Mouse (Mus musculus): ENCODE data around the gene Tmem69. TPM values are rescaled to one million over a fixed set of nuclear protein-coding genes. Genes with fewer than 3 reads are reported as not detected.

Gene Tmem69
- 7.7 and 9.5 TPM in 2 replicates for polyA plus RNA-seq (2012; rRNA removed)

- DNase-seq (ENCODE audit: extremely low spot score in 1 of 2, low spot score in 1 of 2) = peak; percentile 64 to 90
Observed at GRCm38 (mm10) chr4:116555413-116556300, at the start of gene Tmem69. Gene Tmem69 (minus strand): TSS chr4:116555936.

GRCm38 (mm10) chr4:116596978-116597881, 41.5 kb upstream of the Tmem69 start:
- DNase-seq (ENCODE audit: extremely low spot score in 1 of 2, low spot score in 1 of 2) = peak; percentile 82 to 93

DNA sequence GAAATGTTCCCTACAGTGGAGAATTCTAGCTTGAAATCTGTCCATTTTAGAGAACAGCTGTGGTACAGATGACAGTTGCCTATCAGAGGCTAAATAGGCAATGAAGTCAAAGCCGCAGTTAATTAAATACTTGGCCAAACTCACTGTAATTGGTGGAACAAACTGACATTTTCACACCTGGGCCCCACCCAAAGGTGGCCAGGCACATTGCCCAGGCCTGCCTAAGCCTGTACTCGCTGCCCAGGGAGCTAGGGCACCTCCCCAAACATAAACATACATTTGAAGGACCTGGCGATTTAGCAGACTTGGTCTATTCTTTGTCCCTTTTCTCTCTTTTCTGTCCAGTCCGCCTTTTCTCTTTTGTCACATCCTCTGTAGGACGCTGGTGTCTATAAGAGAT, 40.6 kb upstream of the Tmem69 start, which contains the start of gene Ccdc17:
TSS of gene Ccdc17 (plus strand) at position 276 of the 400 bp plus-strand sequence.
- peak in 1 of 2 experiments; percentile 14 for DNase-seq (ENCODE audit: extremely low spot score in 1 of 2, low spot score in 1 of 2)

GRCm38 (mm10) chr4:116595793-116596192, 40.1 kb upstream of the Tmem69 start:
- no peak for DNase-seq (ENCODE audit: extremely low spot score in 1 of 2, low spot score in 1 of 2)

GRCm38 (mm10) chr4:116558151-116558882, 2.6 kb upstream of the Tmem69 start:
- no peak for DNase-seq (ENCODE audit: extremely low spot score in 1 of 2, low spot score in 1 of 2)

- DNase-seq (ENCODE audit: extremely low spot score in 1 of 2, low spot score in 1 of 2) = peak; percentile 93 to 97
Observed at GRCm38 (mm10) chr4:116557306-116558121, 1.8 kb upstream of the Tmem69 start, which contains the start of gene Gpbp1l1. Gene Gpbp1l1 (plus strand): TSS chr4:116557658.

DNA sequence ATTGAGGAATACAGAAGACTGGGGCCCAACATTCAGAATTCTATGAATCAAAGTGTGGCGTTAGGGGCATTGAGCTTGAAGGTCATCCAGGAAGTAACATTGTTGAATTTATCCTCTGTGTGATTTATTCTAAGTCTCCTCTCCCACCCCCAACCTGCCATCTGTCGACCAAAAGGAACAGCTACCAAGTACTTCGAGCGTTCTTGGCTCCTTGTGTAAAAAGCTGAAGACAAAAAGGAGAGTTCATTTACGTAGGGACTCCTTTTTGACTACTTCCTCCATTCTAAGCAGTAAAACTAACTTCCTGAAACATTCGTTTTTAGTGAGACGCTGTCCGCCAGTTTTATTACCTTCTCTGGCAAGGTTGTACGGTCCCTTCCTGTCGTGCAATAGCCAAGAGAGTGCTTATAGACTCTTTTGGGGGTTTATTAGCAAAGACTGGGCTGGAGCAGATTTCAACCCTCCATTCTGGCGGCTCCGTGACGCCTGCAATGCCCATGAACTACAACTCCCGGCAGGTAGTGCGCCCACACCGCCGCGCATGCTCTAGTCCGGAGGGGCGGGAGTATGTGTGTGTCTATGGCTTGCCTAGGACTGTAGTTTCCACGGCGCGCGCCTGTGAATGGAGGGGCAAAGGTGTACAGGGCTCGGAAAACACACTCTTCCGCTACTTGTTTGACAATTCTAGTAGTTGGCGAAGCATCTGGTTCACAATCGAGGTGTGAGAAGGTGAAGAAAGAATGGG, 997 bp upstream of the Tmem69 start:
- DNase-seq (ENCODE audit: extremely low spot score in 1 of 2, low spot score in 1 of 2) = peak; percentile 91 to 95

GRCm38 (mm10) chr4:116553035-116553434, 2.7 kb downstream of the Tmem69 start:
- no peak for DNase-seq (ENCODE audit: extremely low spot score in 1 of 2, low spot score in 1 of 2)

GRCm38 (mm10) chr4:116550432-116550831, 5.3 kb downstream of the Tmem69 start:
- no peak for DNase-seq (ENCODE audit: extremely low spot score in 1 of 2, low spot score in 1 of 2)

- DNase-seq (ENCODE audit: extremely low spot score in 1 of 2, low spot score in 1 of 2) = no peak
Observed at GRCm38 (mm10) chr4:116537737-116538136, 18.0 kb downstream of the Tmem69 start.

- DNase-seq (ENCODE audit: extremely low spot score in 1 of 2, low spot score in 1 of 2) = no peak
Observed at GRCm38 (mm10) chr4:116536351-116536750, 19.4 kb downstream of the Tmem69 start.

DNA sequence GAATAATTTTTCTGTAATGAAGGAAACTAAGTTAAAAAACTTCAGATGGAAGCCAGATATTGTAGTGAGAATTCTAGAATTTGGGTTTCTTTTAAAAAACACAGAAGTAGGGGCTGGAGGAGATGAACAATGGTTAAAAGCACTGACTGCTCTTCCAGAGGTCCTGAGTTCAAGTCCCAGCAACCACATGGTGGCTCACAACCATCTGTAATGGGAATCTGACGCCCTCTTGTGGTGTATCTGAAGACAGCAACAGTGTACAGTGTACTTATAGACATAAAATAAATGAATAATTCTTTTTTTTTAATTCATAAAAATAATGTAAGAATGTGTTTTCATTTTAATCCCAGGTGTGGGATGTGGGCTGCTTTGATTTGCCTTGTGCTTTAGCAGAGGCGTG, 24.6 kb downstream of the Tmem69 start:
- DNase-seq (ENCODE audit: extremely low spot score in 1 of 2, low spot score in 1 of 2) = no peak

DNA sequence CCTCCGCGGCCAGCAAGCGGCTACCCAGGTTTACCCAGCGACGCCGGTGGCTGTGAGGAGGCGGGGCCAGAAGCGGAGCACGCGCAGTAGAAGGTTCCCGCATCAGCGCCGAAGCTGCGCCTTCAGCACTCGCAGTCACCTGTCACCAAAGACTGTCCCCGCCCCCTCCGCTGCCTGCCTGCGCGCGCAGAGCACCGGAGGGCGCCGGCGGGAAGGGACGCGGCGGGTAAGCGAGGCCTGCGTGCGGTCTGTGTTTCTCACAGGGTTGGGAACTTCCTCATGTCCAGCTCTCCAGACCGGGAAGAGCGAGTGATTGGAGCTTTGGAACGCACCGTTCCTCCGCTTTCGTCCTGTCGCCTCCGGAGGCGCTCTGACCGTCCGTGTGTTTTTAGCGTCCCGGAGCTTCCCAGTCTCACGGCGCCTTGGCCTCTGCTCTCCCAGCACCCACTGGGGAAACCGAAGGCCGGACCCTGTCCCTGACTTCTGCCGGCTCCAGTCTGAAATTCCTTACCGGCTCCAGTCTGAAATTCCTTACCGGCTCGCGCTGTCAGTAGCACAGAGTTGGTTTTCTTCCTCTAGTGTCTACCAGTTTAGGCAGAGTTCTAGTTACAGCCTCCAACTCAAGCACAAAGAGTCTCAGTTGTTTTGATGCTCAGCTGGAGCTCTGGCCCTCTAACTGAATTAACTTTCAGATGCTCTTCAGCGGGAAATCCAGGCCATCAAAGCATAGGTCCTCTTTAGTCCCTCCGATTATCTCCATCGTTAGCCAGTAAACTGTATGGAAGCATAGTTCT, 48.1 kb downstream of the Tmem69 start, which contains the start of gene Ipp:
TSS of gene Ipp (plus strand) at position 125 of the 794 bp plus-strand sequence.
- DNase-seq (ENCODE audit: extremely low spot score in 1 of 2, low spot score in 1 of 2) = peak; percentile 88 to 96

DNA sequence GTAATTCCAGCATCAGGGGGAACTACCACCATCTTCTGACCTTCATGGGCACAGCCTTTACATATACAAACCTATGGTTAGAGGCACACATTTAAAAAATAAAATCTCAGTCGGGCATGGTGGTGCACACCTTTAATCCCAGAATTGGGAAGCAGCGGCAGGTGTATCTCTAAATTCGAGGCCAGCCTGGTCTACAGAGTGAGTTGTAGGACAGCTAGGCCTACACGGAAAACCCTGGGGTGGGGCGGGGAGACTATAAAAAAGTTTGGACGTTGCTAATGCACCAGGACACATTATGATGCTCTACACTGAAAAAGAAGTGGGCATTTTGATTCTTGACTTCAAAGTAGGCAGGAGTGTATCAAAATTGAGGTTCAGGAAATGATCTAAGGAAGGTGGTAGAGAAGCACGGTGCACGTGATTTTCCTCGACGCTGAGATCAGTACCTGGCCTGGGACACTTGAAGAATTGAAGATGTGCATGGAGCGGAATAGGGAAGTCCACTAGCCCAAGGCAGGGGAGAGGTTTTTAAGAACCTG, 48.8 kb downstream of the Tmem69 start:
- no peak for DNase-seq (ENCODE audit: extremely low spot score in 1 of 2, low spot score in 1 of 2)

Data from frontal cortex, adult 2 months (tissue).